Mouse (Mus musculus) layer of hippocampus, adult 9-10 months (tissue): ENCODE data around the gene Psmb6.

Source experiments
- DNase-seq: peaks from one replicate; pipeline ENCODE4 v3.0.0; 2022; ENCODE audit warnings: low spot score

The Psmb6 gene

GRCm38 (mm10) chr11:70525184-70525678, at the start of gene Psmb6:
Gene Psmb6, plus strand, starts transcription at chr11:70525367.
- DNase-seq = peak; percentile 89

- no peak for DNase-seq
These were observed 39.7 kb upstream of the Psmb6 start for GRCm38 (mm10) chr11:70485498-70485897.

GRCm38 (mm10) chr11:70487816-70488215, 37.4 kb upstream of the Psmb6 start:
- DNase-seq = no peak

- no peak for DNase-seq
These were observed 36.0 kb upstream of the Psmb6 start for GRCm38 (mm10) chr11:70489138-70489537.

- DNase-seq = peak; percentile 20
These were observed 35.5 kb upstream of the Psmb6 start for GRCm38 (mm10) chr11:70489684-70490083.

- no peak for DNase-seq
These were observed 25.3 kb upstream of the Psmb6 start for GRCm38 (mm10) chr11:70499566-70500475.

- DNase-seq = no peak
These were observed 24.7 kb upstream of the Psmb6 start for GRCm38 (mm10) chr11:70500476-70500812.

- no peak for DNase-seq
These were observed 23.1 kb upstream of the Psmb6 start for GRCm38 (mm10) chr11:70502018-70502417.

GRCm38 (mm10) chr11:70504970-70505369, 20.2 kb upstream of the Psmb6 start, which contains the start of gene Tm4sf5:
Gene Tm4sf5, plus strand, starts transcription at chr11:70505244.
- no peak for DNase-seq

- peak; percentile 50 for DNase-seq
These were observed 18.8 kb upstream of the Psmb6 start for GRCm38 (mm10) chr11:70506385-70506784.

- no peak for DNase-seq
These were observed 18.1 kb upstream of the Psmb6 start for GRCm38 (mm10) chr11:70506962-70507515.

- no peak for DNase-seq
These were observed 15.2 kb upstream of the Psmb6 start for GRCm38 (mm10) chr11:70509753-70510564.

GRCm38 (mm10) chr11:70511242-70511641, 13.9 kb upstream of the Psmb6 start:
- DNase-seq = no peak

- DNase-seq = no peak
These were observed 13.3 kb upstream of the Psmb6 start for GRCm38 (mm10) chr11:70511825-70512224.

- no peak for DNase-seq
These were observed 12.3 kb upstream of the Psmb6 start for GRCm38 (mm10) chr11:70512709-70513342.

GRCm38 (mm10) chr11:70513520-70513919, 11.6 kb upstream of the Psmb6 start:
- no peak for DNase-seq

- DNase-seq = no peak
These were observed 10.9 kb upstream of the Psmb6 start, which contains the start of gene Vmo1 for GRCm38 (mm10) chr11:70514288-70514687. Gene Vmo1, minus strand, starts transcription at chr11:70514616.

- DNase-seq = no peak
These were observed 8.8 kb upstream of the Psmb6 start for GRCm38 (mm10) chr11:70516352-70516751.

- DNase-seq = no peak
These were observed 6.7 kb upstream of the Psmb6 start for GRCm38 (mm10) chr11:70518436-70518835.

- no peak for DNase-seq
These were observed 6.2 kb upstream of the Psmb6 start, which contains the start of gene Gltpd2 for GRCm38 (mm10) chr11:70518923-70519322. Gene Gltpd2, plus strand, starts transcription at chr11:70519196.

GRCm38 (mm10) chr11:70520178-70520769, 4.9 kb upstream of the Psmb6 start:
- DNase-seq = no peak
